Mouse (Mus musculus): ENCODE measurements around the gene Dnajc10. TPM values are rescaled to one million over a fixed set of nuclear protein-coding genes. Genes with fewer than 3 reads are reported as not detected.

Gene Dnajc10
- polyA plus RNA-seq, 1 experiment from 2014 or later, result 63.7 TPM

- Histone ChIP-seq H3K4me3 (ENCODE audit: low read depth, low read length) (peak overlapping the region; percentile 92), H3K27me3 (ENCODE audit: control insufficient read depth, insufficient read depth, low read length) (no peaks in the 10 kb centered on the region), H3K27ac (ENCODE audit: low read depth, low read length) (0 out of 2 replicates have a peak overlapping the region, but pooled peaks have one; percentile 97), H3K36me3 (ENCODE audit: control insufficient read depth, insufficient read depth, low read length) (no peaks in the 10 kb centered on the region), H3K4me1 (ENCODE audit: control insufficient read depth, insufficient read depth, low read length) (no peaks in the 10 kb centered on the region), H3K9ac (ENCODE audit: low read depth, low read length) (peak overlapping the region; percentile 93; the same call in 1 of the 2 replicates), H3K4me2 (peak overlapping the region; percentile 84), H3K9me3 (replicated peaks; ENCODE audit: control insufficient read depth, low read length) (no peaks in the 10 kb centered on the region)
- WGBS (ENCODE audit: insufficient replicate concordance), result 43% methylated on average over 7 of the region's 7 CpGs
- ATAC-seq (replicated peaks; ENCODE audit: insufficient number of reproducible peaks, low FRiP score, low TSS enrichment), result no peak
Observed at GRCm38 (mm10) chr2:80314854-80315241, 418 bp upstream of the Dnajc10 start.

DNA sequence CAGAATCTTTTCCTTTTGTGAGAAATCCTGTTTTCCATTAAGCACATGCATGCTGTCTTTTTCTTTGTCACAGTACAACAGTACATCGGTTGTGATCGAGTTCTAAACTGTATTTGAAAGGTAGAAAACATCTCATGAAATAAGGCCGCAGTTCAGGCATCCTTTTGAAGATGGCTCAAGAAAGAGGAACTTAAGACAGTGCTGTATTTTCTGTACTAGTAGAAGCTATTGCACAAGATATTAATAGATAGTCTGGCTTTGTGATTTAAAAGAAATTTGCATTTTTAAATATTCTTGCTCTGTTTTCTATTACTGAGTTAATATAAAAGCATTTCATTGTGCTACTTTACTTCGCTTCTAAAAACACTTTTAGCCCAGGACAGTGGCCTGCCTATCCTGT, 7.6 kb downstream of the Dnajc10 start:
- H3K36me3 ChIP-seq (ENCODE audit: control insufficient read depth, insufficient read depth, low read length), result peaks cover 9% of the 10 kb centered on the region
- ATAC-seq (replicated peaks; ENCODE audit: insufficient number of reproducible peaks, low FRiP score, low TSS enrichment), result no peak
- no peak overlapping the region for H3K4me2 ChIP-seq
- H3K4me1 ChIP-seq (ENCODE audit: control insufficient read depth, insufficient read depth, low read length), result no peaks in the 10 kb centered on the region
- no peak overlapping the region for H3K4me3 ChIP-seq (ENCODE audit: low read depth, low read length)
- no peak overlapping the region for H3K27ac ChIP-seq (ENCODE audit: low read depth, low read length)
- WGBS (ENCODE audit: insufficient replicate concordance), result 91% methylated on average over 4 of the region's 4 CpGs
- no peaks in the 10 kb centered on the region for H3K27me3 ChIP-seq (ENCODE audit: control insufficient read depth, insufficient read depth, low read length)
- no peak overlapping the region for H3K9ac ChIP-seq (ENCODE audit: low read depth, low read length)
- H3K9me3 ChIP-seq (replicated peaks; ENCODE audit: control insufficient read depth, low read length), result no peaks in the 10 kb centered on the region

GRCm38 (mm10) chr2:80325779-80326178, 10.5 kb downstream of the Dnajc10 start:
- Histone ChIP-seq H3K27me3 (ENCODE audit: control insufficient read depth, insufficient read depth, low read length) (no peaks in the 10 kb centered on the region), H3K4me2 (no peak overlapping the region), H3K27ac (ENCODE audit: low read depth, low read length) (no peak overlapping the region), H3K4me3 (ENCODE audit: low read depth, low read length) (no peak overlapping the region), H3K4me1 (ENCODE audit: control insufficient read depth, insufficient read depth, low read length) (no peaks in the 10 kb centered on the region), H3K9ac (ENCODE audit: low read depth, low read length) (no peak overlapping the region), H3K9me3 (replicated peaks; ENCODE audit: control insufficient read depth, low read length) (no peaks in the 10 kb centered on the region), H3K36me3 (ENCODE audit: control insufficient read depth, insufficient read depth, low read length) (peaks cover 16% of the 10 kb centered on the region)
- 94% methylated on average over 2 of the region's 2 CpGs for WGBS (ENCODE audit: insufficient replicate concordance)
- no peak for ATAC-seq (replicated peaks; ENCODE audit: insufficient number of reproducible peaks, low FRiP score, low TSS enrichment)

GRCm38 (mm10) chr2:80327272-80327671, 12.0 kb downstream of the Dnajc10 start:
- no peak for ATAC-seq (replicated peaks; ENCODE audit: insufficient number of reproducible peaks, low FRiP score, low TSS enrichment)
- H3K4me2 ChIP-seq, result no peak overlapping the region
- no peaks in the 10 kb centered on the region for H3K9me3 ChIP-seq (replicated peaks; ENCODE audit: control insufficient read depth, low read length)
- no peak overlapping the region for H3K27ac ChIP-seq (ENCODE audit: low read depth, low read length)
- no peak overlapping the region for H3K9ac ChIP-seq (ENCODE audit: low read depth, low read length)
- no peaks in the 10 kb centered on the region for H3K27me3 ChIP-seq (ENCODE audit: control insufficient read depth, insufficient read depth, low read length)
- no peaks in the 10 kb centered on the region for H3K4me1 ChIP-seq (ENCODE audit: control insufficient read depth, insufficient read depth, low read length)
- peaks cover 16% of the 10 kb centered on the region for H3K36me3 ChIP-seq (ENCODE audit: control insufficient read depth, insufficient read depth, low read length)
- no peak overlapping the region for H3K4me3 ChIP-seq (ENCODE audit: low read depth, low read length)
- WGBS (ENCODE audit: insufficient replicate concordance), result 87% methylated on average over 6 of the region's 6 CpGs

DNA sequence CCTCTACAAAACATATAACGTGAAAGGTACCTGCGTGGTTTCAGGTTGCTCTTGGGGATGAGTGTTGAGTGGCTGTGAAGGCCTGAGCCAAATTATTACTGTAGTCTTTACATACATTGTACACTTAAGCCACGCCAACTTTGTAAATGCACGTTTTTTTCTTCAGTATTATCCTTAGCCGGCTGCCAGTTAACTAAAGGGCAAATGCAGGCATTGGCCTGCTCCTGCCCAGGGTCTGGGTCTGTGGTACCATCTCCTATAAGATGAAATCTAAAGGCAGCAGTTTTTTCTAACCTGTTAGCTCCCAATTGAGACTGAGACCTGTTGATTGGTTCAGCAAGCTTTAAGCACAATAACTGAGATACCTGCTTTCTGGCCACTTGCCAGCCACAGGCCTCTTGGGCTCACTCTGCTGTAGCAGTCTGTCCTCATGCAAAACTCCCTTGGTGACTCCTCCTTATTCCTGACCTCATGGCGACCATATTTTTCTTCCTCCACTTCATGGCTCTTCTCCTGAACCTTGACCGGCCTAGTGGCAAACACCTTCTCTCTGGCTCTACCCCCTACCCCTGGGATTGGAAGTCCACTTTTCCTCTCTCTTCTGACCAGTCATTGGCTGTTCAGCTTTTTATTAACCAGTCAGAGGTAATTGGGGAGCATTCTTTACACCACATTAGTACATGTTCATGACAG, 13.8 kb downstream of the Dnajc10 start:
- Histone ChIP-seq H3K27me3 (ENCODE audit: control insufficient read depth, insufficient read depth, low read length) (no peaks in the 10 kb centered on the region), H3K27ac (ENCODE audit: low read depth, low read length) (no peak overlapping the region), H3K9ac (ENCODE audit: low read depth, low read length) (no peak overlapping the region), H3K4me1 (ENCODE audit: control insufficient read depth, insufficient read depth, low read length) (no peaks in the 10 kb centered on the region), H3K9me3 (replicated peaks; ENCODE audit: control insufficient read depth, low read length) (no peaks in the 10 kb centered on the region), H3K4me3 (ENCODE audit: low read depth, low read length) (no peak overlapping the region), H3K4me2 (no peak overlapping the region), H3K36me3 (ENCODE audit: control insufficient read depth, insufficient read depth, low read length) (peaks cover 19% of the 10 kb centered on the region)
- no peak for ATAC-seq (replicated peaks; ENCODE audit: insufficient number of reproducible peaks, low FRiP score, low TSS enrichment)
- 86% methylated on average over 7 of the region's 7 CpGs for WGBS (ENCODE audit: insufficient replicate concordance)

DNA sequence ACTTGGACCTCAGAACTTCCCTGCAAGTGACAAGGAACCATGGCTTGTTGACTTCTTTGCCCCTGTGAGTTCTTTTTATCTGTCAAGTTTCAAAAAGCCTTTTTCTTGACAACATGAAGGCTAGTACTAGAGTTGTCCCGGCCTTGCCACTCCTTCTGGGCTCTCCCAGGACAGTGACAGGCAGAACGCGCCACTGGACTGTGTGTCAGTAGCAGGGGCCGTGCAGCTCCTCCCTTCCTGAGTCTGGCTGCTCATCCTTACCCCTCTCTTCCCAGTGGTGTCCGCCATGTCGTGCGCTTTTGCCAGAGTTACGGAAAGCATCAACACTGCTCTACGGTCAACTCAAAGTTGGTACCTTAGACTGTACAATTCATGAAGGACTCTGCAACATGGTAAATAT, 25.3 kb downstream of the Dnajc10 start:
- 94% methylated on average over 9 of the region's 9 CpGs for WGBS (ENCODE audit: insufficient replicate concordance)
- H3K4me3 ChIP-seq (ENCODE audit: low read depth, low read length), result no peak overlapping the region
- H3K9me3 ChIP-seq (replicated peaks; ENCODE audit: control insufficient read depth, low read length), result no peaks in the 10 kb centered on the region
- no peak overlapping the region for H3K27ac ChIP-seq (ENCODE audit: low read depth, low read length)
- H3K27me3 ChIP-seq (ENCODE audit: control insufficient read depth, insufficient read depth, low read length), result no peaks in the 10 kb centered on the region
- H3K9ac ChIP-seq (ENCODE audit: low read depth, low read length), result no peak overlapping the region
- no peak for ATAC-seq (replicated peaks; ENCODE audit: insufficient number of reproducible peaks, low FRiP score, low TSS enrichment)
- H3K4me2 ChIP-seq, result no peak overlapping the region
- H3K36me3 ChIP-seq (ENCODE audit: control insufficient read depth, insufficient read depth, low read length), result peaks cover 29% of the 10 kb centered on the region
- H3K4me1 ChIP-seq (ENCODE audit: control insufficient read depth, insufficient read depth, low read length), result no peaks in the 10 kb centered on the region

DNA sequence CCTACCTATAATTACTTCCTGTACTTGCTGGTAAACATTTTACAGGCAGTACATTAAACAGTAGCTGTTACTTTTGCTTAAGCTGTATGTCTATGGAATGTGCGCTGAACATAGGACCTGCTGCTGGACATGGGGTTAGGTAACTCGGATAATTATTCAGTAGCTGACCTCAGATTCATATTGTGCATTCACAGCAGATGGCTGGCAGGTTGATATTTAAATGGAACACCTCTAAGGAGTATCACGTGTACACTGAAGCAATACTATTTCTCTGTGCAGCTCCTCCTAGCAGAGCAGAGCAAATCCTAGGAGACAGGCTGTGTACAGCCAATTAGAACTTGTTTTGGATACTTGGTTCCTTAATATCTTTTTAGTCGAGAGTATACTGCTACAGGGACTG, 39.3 kb downstream of the Dnajc10 start:
- no peaks in the 10 kb centered on the region for H3K9me3 ChIP-seq (replicated peaks; ENCODE audit: control insufficient read depth, low read length)
- ATAC-seq (replicated peaks; ENCODE audit: insufficient number of reproducible peaks, low FRiP score, low TSS enrichment), result no peak
- H3K36me3 ChIP-seq (ENCODE audit: control insufficient read depth, insufficient read depth, low read length), result peaks cover 8% of the 10 kb centered on the region
- no peak overlapping the region for H3K4me3 ChIP-seq (ENCODE audit: low read depth, low read length)
- H3K27me3 ChIP-seq (ENCODE audit: control insufficient read depth, insufficient read depth, low read length), result no peaks in the 10 kb centered on the region
- H3K9ac ChIP-seq (ENCODE audit: low read depth, low read length), result no peak overlapping the region
- H3K27ac ChIP-seq (ENCODE audit: low read depth, low read length), result no peak overlapping the region
- H3K4me2 ChIP-seq, result no peak overlapping the region
- 81% methylated on average over 4 of the region's 4 CpGs for WGBS (ENCODE audit: insufficient replicate concordance)
- no peaks in the 10 kb centered on the region for H3K4me1 ChIP-seq (ENCODE audit: control insufficient read depth, insufficient read depth, low read length)

DNA sequence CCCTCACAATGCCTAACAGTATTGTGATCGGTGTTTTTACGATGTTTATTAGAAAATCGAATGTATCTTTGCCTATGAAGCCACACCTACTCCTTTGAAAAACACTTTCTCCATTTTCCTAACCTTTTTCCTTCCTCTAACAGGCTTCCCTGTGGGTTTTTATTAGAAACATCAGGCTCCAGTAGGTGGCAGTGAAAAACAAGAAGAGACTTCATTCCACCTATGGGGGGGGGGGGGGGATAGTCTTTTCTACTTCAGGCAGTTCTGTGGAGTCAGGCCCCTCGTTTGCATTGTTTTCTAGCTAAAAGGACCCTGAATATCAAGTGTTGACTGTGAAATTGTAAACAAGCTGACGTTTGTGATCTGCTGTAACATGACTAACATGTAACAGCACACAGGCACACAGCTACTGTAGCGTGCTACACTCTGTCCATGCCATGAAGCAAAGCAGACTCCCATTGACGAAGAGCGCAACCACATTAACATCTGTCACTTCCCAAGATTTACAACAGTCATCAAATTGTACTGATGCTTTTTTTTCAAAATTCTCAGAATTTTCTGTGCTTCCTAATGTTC, 41.5 kb downstream of the Dnajc10 start:
- H3K4me1 ChIP-seq (ENCODE audit: control insufficient read depth, insufficient read depth, low read length), result no peaks in the 10 kb centered on the region
- H3K27ac ChIP-seq (ENCODE audit: low read depth, low read length), result no peak overlapping the region
- no peak for ATAC-seq (replicated peaks; ENCODE audit: insufficient number of reproducible peaks, low FRiP score, low TSS enrichment)
- no peak overlapping the region for H3K4me2 ChIP-seq
- no peaks in the 10 kb centered on the region for H3K9me3 ChIP-seq (replicated peaks; ENCODE audit: control insufficient read depth, low read length)
- no peak overlapping the region for H3K9ac ChIP-seq (ENCODE audit: low read depth, low read length)
- no peaks in the 10 kb centered on the region for H3K27me3 ChIP-seq (ENCODE audit: control insufficient read depth, insufficient read depth, low read length)
- H3K4me3 ChIP-seq (ENCODE audit: low read depth, low read length), result no peak overlapping the region
- WGBS (ENCODE audit: insufficient replicate concordance), result 57% methylated on average over 8 of the region's 8 CpGs
- peaks cover 8% of the 10 kb centered on the region for H3K36me3 ChIP-seq (ENCODE audit: control insufficient read depth, insufficient read depth, low read length)

- 85% methylated on average over 8 of the region's 8 CpGs for WGBS (ENCODE audit: insufficient replicate concordance)
Observed at GRCm38 (mm10) chr2:80371458-80371857, 56.2 kb downstream of the Dnajc10 start.

More at GRCm38 (mm10) chr2:80371458-80371857, 56.2 kb downstream of the Dnajc10 start:
- Histone ChIP-seq H3K4me2 (no peak overlapping the region), H3K4me1 (ENCODE audit: control insufficient read depth, insufficient read depth, low read length) (no peaks in the 10 kb centered on the region), H3K27ac (ENCODE audit: low read depth, low read length) (no peak overlapping the region), H3K27me3 (ENCODE audit: control insufficient read depth, insufficient read depth, low read length) (no peaks in the 10 kb centered on the region), H3K36me3 (ENCODE audit: control insufficient read depth, insufficient read depth, low read length) (no peaks in the 10 kb centered on the region), H3K4me3 (ENCODE audit: low read depth, low read length) (no peak overlapping the region), H3K9me3 (replicated peaks; ENCODE audit: control insufficient read depth, low read length) (no peaks in the 10 kb centered on the region), H3K9ac (ENCODE audit: low read depth, low read length) (no peak overlapping the region)
- no peak for ATAC-seq (replicated peaks; ENCODE audit: insufficient number of reproducible peaks, low FRiP score, low TSS enrichment)

Measured in heart, embryonic 11.5 days (tissue).